Comparison of ENCODE assay signal across 17 mouse cellular contexts in the genomic region with DNA sequence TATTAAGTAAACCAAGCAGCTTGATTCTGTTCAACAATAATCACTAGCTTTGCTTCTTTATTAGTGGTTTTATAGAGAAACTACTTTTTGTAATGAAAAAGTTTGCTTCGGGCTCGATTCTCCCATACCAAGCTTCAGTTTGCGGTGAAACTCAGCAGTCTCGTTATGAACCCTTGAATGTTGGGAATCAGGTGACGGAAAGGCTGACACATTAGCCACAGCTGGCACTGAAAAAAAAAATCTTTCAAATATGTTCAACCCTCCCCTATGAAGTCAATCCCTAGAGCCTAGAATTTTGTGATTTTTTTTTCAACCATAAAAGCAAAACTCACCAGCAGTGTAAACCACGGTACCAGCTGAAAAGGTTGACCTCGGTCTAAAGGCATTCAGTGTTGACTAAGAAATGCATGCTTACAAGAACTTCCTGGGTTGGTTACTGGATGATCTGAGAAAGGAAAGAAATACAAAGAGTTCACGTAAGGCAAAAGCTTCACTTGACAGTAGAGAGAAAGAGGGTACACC.
"Had no signal": no experiment of that assay in that cellular context is flagged by ENCODE, and none has a peak within 500 bp of the region (broad histone marks: within the 10 kb centered on the region; RNA-seq: fewer than 3 reads in every experiment).

No protein-coding gene starts in this region.

- H3K9me3 ChIP-seq: liver, embryonic 15.5 days; neural tube, embryonic 13.5 days; stomach, embryonic 15.5 days had no signal

- H3K4me2 ChIP-seq: liver, embryonic 11.5 days; liver, embryonic 15.5 days; neural tube, embryonic 13.5 days; stomach, embryonic 15.5 days had no signal

- ATAC-seq: lung, postnatal 0 days had no signal

- H3K27me3 ChIP-seq: liver, embryonic 15.5 days; neural tube, embryonic 13.5 days; stomach, embryonic 15.5 days had no signal

- H3K27ac ChIP-seq: kidney, postnatal 0 days; liver, embryonic 15.5 days; neural tube, embryonic 13.5 days; stomach, embryonic 15.5 days had no signal

- DNase-seq: kidney, adult 9 months; kidney, postnatal 36 days; layer of hippocampus, adult 9-11 months; layer of hippocampus, postnatal 36 days; lung, adult 2 months; lung, postnatal 36 days; midbrain, embryonic 14.5 days; retina, postnatal 1 day; right cerebral cortex, postnatal 4 days; thymus, adult 2 months; thymus, postnatal 36 days had no signal

- H3K9ac ChIP-seq: liver, embryonic 15.5 days; neural tube, embryonic 13.5 days; stomach, embryonic 15.5 days had no signal

- H3K4me1 ChIP-seq: liver, embryonic 15.5 days; stomach, embryonic 15.5 days had no signal

- H3K36me3 ChIP-seq: liver, embryonic 15.5 days; neural tube, embryonic 13.5 days; stomach, embryonic 15.5 days had no signal

- H3K4me3 ChIP-seq: liver, embryonic 15.5 days; neural tube, embryonic 13.5 days; stomach, embryonic 15.5 days had no signal
